Mouse (Mus musculus): ENCODE measurements around the gene Vapb.

GRCm38 (mm10) chr2:173689835-173690234, 47.5 kb upstream of the Vapb start:
- TF ChIP-seq CTCF (IDR thresholded peaks at IDR 0.05; ENCODE audit: low read depth) (no peak), EP300 (IDR thresholded peaks at IDR 0.05; ENCODE audit: low read depth) (no peak)
